Mouse (Mus musculus) natural killer cell, adult 2 months (primary cell): ENCODE results near the gene Prr3.
"Not testable (repeated sequence)": the region's sequence is repeated elsewhere in the genome, so short reads cannot be mapped to it uniquely, and the experiment has no call there.

ENCODE experiments used
- DNase-seq, 2 experiments: peaks; one replicate each; pipeline ENCODE4 v3.0.0; 2022; ENCODE audit warnings: low spot score in 2 of 2

Gene Prr3

GRCm38 (mm10) chr17:35998545-35999305 is 18.7 kb upstream of the Prr3 start:
- peak in 1 of 2 experiments; percentile 44 for DNase-seq

GRCm38 (mm10) chr17:35997713-35998510 is 17.9 kb upstream of the Prr3 start:
- DNase-seq = peak in 1 of 2 experiments; percentile 72

GRCm38 (mm10) chr17:35996949-35997348 is 16.9 kb upstream of the Prr3 start:
- DNase-seq = peak; percentile 98 to 99

- DNase-seq = no peak
Measured at GRCm38 (mm10) chr17:35994879-35995240, 14.8 kb upstream of the Prr3 start.

- peak; percentile 74 to 78 for DNase-seq
Measured at GRCm38 (mm10) chr17:35994175-35994878, 14.3 kb upstream of the Prr3 start.

- DNase-seq = peak; percentile 77 to 81
Measured at GRCm38 (mm10) chr17:35993675-35994074, 13.6 kb upstream of the Prr3 start.

- no peak for DNase-seq
Measured at GRCm38 (mm10) chr17:35991781-35992180, 11.7 kb upstream of the Prr3 start.

GRCm38 (mm10) chr17:35981776-35982175 is 1.7 kb upstream of the Prr3 start:
- DNase-seq = no peak

- DNase-seq = no peak
Measured at GRCm38 (mm10) chr17:35980363-35980754, 323 bp upstream of the Prr3 start.

- peak in 1 of 2 experiments; percentile 26 for DNase-seq
Measured at GRCm38 (mm10) chr17:35978811-35979400, 1.1 kb downstream of the Prr3 start.

- DNase-seq = no peak
Measured at GRCm38 (mm10) chr17:35972131-35972530, 7.9 kb downstream of the Prr3 start.

- peak; percentile 100 for DNase-seq
Measured at GRCm38 (mm10) chr17:35969418-35970389, 10.3 kb downstream of the Prr3 start, which contains the start of gene Abcf1. Abcf1 (minus strand) TSS chr17:35969761.

- DNase-seq = no peak
Measured at GRCm38 (mm10) chr17:35967621-35968020, 12.4 kb downstream of the Prr3 start.

- DNase-seq = no peak
Measured at GRCm38 (mm10) chr17:35963279-35963678, 16.8 kb downstream of the Prr3 start.

- DNase-seq = no peak
Measured at GRCm38 (mm10) chr17:35958533-35959223, 21.4 kb downstream of the Prr3 start.

- no peak for DNase-seq
Measured at GRCm38 (mm10) chr17:35954665-35955064, 25.4 kb downstream of the Prr3 start.

- DNase-seq = not testable (repeated sequence)
Measured at GRCm38 (mm10) chr17:35952559-35952958, 27.5 kb downstream of the Prr3 start.

GRCm38 (mm10) chr17:35950946-35951345 is 29.1 kb downstream of the Prr3 start:
- DNase-seq = not testable (repeated sequence)

GRCm38 (mm10) chr17:35939941-35940340 is 40.1 kb downstream of the Prr3 start:
- DNase-seq = no peak

- DNase-seq = no peak
Measured at GRCm38 (mm10) chr17:35939108-35939507, 40.9 kb downstream of the Prr3 start.
